Mouse (Mus musculus) testis, postnatal 14 days (tissue): ENCODE data around the gene Smagp.

ENCODE experiments used
- DNase-seq: peaks from one replicate; pipeline ENCODE4 v3.0.0; 2021; ENCODE audit warnings: low spot score

Smagp gene

GRCm38 (mm10) chr15:100636700-100637501 is at the start of gene Smagp:
Gene Smagp, minus strand, starts transcription at chr15:100636940.
- peak; percentile 51 for DNase-seq

DNA sequence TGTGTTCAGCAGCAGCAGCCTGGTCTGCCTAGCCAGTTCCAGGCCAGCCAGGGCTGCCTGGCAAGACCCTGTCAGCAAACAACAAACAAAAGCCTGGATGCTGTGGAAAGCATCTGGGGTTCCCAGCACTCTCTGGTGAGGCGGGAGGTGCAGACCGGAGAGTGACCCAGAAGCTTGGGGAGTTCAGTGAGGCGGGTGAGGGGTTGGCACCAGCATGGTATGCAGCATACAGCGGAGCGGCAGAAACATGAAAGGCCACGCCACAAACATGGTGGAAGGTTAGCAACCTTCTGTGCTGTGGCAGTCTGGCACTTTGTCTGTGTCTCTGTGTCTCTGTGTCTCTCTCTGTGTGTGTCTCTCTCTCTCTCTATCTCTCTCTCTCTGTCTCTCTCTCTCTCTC is 49.7 kb upstream of the Smagp start:
- no peak for DNase-seq

DNA sequence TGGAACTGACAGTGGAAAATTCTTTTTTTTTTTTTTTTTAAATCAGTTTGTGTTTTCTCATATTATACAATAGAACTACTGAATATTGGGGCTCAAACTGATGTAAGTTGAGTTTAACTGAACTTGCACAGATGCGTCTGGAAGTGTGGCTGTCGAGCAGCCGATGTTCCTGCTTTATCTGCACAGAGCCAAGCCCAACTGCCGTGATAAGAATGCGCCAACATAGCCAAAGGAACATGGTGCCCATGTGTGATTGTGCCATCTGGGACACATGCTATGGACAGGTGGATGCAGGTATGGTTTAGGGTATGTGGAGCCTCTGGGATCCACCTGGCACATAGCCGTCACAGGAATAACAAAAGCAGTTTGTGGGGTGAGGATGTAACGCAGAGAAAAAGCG is 49.1 kb upstream of the Smagp start:
- no peak for DNase-seq

GRCm38 (mm10) chr15:100685255-100685654 is 48.5 kb upstream of the Smagp start:
- DNase-seq, result no peak

- no peak for DNase-seq
These were observed 47.7 kb upstream of the Smagp start for GRCm38 (mm10) chr15:100684450-100684849.

DNA sequence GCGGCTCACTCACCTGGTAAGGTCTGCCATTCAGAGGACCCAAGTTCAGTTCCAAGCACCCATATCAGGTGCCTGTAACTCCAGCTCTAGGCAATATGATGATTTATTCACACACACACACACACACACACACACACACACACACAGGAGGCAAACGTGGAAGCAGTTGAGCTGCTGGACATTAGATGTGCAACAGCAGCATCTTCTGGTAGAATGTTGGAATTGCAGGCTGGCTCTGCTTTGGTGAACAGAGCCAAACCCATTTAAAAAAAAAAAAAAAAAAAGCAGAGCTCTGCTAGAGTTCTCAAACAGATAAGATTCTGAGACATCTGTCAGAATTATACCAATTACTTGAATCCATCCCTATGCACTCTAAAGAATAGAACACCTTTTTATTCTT is 46.3 kb upstream of the Smagp start:
- no peak for DNase-seq

DNA sequence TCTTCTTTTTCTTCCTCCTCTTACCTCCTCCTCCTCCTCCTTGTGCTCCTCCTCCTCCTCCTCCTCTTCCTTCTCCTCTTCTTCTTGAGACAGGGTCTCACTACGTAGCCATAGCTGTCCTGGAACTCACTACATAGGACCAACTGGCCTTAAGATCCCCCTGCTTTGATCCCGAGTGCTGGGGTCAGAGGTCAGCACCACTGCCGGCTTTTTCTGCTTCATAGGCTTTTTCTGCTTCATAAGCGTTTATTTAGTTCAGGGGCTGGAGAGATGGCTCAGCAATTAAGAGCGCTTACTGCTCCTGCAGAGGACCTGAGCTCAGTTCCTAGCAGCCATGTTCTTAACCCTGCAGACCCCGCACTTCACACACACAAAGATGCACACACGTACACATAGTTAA is 45.0 kb upstream of the Smagp start:
- no peak for DNase-seq

DNA sequence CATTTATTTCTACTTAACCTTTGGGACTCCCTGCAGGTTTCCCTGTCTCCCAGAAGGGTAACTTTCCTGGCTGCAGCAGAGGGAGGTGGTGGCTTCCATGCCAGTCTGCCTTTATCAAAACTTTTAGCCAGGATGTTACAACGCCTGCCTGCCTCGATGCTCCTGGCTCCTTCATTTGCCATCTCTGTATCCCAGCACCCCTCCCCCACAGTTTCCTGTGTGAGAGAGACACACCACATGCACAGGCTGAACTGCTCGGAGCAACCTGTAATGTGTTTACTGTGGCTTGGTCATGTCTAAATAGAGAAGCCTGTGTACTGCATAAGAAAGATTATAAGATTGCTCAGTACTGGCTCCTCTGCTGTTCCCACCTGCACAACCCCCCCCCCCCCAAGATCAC is 43.6 kb upstream of the Smagp start:
- no peak for DNase-seq

- no peak for DNase-seq
These were observed 42.3 kb upstream of the Smagp start for GRCm38 (mm10) chr15:100679005-100679404.

- no peak for DNase-seq
These were observed 41.8 kb upstream of the Smagp start for GRCm38 (mm10) chr15:100678581-100678980.

DNA sequence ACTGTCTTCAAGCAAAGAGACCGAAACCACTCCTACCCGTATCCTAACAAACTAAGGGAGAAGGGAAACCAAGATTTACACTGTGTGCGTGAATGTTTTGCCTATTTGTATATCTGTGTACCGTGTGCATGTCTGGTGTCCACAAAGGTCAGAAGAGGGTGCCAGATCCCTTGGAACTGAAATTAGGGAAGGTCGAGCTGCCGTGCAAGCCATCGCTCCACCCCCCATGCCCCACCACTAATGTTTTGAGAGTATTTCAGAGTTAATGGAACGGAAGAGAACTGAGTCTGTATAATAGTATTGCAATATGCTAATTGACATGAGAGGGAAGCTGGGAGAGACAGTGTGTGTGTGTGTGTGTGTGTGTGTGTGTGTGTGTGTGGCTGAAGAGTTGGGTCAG is 40.9 kb upstream of the Smagp start:
- DNase-seq, result no peak

DNA sequence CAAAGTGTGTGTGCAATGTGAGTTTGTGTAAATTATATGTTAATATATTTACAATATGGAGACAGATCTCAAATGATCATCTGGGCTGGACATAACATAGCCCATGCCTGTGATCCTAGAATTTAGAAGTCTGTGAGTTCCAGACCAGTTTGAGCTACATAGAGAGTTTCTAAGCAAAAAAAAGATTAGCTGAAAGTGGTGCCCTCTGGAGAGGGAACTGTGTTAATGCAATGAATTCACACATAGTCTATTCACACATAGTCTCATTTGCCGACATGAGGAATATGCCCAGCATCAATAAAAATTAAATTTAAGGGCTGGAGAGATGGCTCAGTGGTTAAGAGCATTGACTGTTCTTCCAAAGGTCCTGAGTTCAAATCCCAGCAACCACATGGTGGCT is 39.8 kb upstream of the Smagp start:
- no peak for DNase-seq

DNA sequence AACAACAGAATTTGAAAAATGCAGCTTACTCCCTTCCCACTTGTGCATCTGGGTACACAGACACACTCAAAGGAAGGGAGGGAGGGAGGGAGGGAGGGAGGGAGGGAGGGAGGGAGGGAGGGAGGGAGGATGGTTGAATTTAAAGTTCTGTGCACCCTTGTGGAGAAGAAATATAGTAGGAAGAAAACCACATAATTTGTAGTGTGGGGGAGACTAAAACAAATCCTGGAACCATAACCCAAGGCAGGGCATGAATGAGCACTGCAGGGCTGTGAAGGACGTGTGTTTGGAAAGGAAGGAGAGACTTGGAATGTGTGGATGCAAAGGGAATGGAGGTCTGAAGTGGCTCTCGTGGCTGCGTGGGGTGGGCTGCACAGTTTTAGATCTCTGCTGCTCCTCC is 38.7 kb upstream of the Smagp start:
- no peak for DNase-seq

GRCm38 (mm10) chr15:100674566-100674965 is 37.8 kb upstream of the Smagp start:
- DNase-seq, result no peak

- DNase-seq, result no peak
These were observed 37.0 kb upstream of the Smagp start for GRCm38 (mm10) chr15:100673585-100674391.

DNA sequence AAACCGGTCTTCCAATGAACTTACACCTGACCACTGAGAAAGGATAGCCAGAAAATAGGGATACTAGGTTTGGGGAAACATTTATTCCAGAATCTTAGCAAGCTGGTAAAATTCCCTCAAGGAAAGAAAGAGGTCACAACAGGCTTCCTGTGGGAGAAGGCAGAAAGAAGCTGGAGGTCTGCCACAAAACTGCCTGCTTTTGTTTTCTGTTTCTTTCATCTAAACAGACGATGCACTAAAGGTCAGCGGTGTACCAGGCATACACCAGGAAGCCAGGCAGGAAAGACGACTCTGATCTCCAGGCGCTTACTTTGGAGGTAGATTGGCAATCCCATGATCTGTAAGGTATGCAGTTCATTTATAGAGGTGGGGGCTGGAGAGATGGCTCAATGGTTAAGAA is 34.1 kb upstream of the Smagp start:
- DNase-seq, result no peak

DNA sequence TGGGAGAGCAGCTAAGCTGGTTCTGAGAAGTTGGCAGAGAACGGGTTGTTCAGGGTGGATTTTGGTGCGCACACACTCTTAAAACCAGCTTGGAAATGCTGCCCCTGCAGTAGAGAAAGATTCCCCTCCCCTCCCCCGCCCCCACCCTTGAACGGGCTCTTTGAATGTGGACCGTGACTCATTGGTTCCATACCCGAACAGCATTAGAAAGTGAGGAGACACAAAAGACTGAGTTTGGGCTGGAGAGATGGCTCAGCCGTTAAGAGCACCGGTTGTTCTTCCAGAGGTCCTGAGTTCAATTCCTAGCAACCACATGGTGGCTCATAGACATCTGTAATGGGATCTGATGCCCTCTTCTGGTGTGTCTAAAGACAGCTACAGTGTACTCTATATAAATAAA is 33.3 kb upstream of the Smagp start:
- DNase-seq, result no peak

- DNase-seq, result peak; percentile 72
These were observed 32.6 kb upstream of the Smagp start, which contains the start of gene Bin2 for GRCm38 (mm10) chr15:100669337-100669736. Gene Bin2, minus strand, starts transcription at chr15:100669553.

DNA sequence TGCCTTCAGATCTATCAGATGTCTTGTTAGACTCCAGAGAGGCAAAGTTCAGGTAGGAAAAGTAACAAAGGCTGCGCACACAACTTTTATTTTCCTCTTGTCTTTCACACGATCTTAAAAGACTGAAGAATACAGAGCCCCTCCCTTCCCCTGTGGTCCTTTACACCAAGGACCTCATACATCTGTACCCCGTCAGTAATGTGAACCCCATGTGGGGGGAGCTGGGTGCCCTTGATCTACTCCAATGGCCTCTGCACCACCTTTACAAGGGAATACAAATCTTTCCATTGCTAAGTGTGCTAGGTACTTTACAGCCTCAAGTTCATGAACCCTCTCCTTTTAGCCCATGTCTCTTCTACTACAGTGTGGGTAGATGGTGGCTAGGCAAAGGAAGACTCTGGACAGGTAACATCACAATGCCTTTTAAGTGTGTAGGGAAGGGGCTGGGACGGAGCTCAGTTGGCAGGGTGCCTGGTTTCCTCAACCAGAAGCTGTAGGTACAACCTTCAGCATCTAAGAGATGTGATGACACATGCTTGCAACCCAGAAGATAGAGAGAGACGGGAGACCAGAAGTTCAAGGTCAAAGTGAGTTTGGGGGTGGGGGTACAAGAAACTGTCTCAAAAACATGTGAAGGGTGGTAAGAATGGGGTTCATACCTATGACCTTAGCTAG is 31.3 kb upstream of the Smagp start:
- no peak for DNase-seq

DNA sequence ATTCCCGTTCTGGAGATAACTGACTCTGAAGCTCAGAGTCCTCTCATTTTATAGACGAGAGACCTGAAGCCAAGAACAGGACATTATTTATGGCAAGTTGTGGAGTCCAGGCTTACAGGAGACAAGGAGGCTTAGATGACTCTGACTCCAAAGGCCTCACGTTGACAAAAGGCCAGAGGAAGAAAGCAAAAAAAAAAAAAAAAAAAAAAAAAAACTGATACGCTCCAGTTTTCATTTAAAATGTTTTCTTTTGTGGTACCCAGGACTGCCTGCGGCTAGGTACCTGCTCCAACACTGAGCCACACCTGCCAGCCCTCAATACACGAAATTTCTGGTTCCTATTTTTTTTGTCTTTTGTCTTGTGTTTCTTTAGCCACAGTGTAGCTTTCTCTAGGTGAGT is 30.7 kb upstream of the Smagp start:
- DNase-seq, result no peak

GRCm38 (mm10) chr15:100666851-100667250 is 30.1 kb upstream of the Smagp start:
- DNase-seq, result no peak

- no peak for DNase-seq
These were observed 29.5 kb upstream of the Smagp start for GRCm38 (mm10) chr15:100666219-100666696.
